Comparison of ENCODE assay signal across 21 mouse cellular contexts in the genomic region with DNA sequence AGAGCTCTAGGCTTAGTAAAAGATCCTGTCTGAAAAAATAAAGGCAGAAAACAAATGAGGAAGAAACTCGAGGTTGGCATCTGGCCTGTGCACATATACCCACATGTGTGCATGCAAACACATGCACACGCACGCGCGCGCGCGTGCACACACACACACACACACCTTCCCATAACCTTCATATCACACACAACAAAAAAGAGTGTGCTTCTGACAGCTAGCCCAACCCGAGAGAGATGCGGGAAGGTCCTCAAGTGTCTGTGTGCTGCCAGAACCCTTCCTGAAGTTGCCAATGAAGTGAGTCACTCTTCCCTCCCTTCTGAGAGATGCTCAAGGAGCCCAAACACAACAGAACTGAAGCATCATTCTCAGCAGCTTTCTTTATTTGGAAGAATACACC. TPM values are rescaled to one million over a fixed set of nuclear protein-coding genes. Genes with fewer than 3 reads are reported as not detected.
DNase-seq lines count a peak whose midpoint lies in the region; ATAC-seq lines count a peak whose summit lies in the region.
"Had no signal": no experiment of that assay in that cellular context is flagged by ENCODE, and none has a peak within 500 bp of the region (broad histone marks: within the 10 kb centered on the region; RNA-seq: fewer than 3 reads in every experiment).

No protein-coding gene starts in this region.

- H3K27me3 ChIP-seq in heart, embryonic 12.5 days (replicated peaks) = no peaks in the 10 kb centered on the region
- H3K27me3 ChIP-seq: embryonic facial prominence, embryonic 12.5 days; forebrain, embryonic 13.5 days; forebrain, embryonic 15.5 days had no signal

- peak; percentile 86 for DNase-seq in heart, adult 11 months
- DNase-seq in 3134 (ENCODE audit: extremely low read depth, insufficient read length, low spot score) (peak; percentile 51), 3T3-L1 (ENCODE audit: low read depth, low spot score) (peak; percentile 25)
- DNase-seq in skeletal muscle tissue, adult 2 months (ENCODE audit: low read depth, low spot score) = peak; percentile 15
- no peak for DNase-seq in thymus, postnatal 36 days
- DNase-seq in right cerebral cortex, postnatal 4 days = no peak
- DNase-seq: adrenal gland, adult 2 months; adrenal gland, postnatal 10 days; adrenal gland, postnatal 25 days; cerebellum, adult 11-12 months; cerebellum, adult 2 months; cerebellum, adult 9-10 months; cerebellum, postnatal 10 days; cerebellum, postnatal 25 days; forebrain, postnatal 0 days had no signal

- H3K27ac ChIP-seq in heart, embryonic 12.5 days (ENCODE audit: poor library complexity, severe bottlenecking) = no peak overlapping the region
- H3K27ac ChIP-seq: embryonic facial prominence, embryonic 10.5 days; embryonic facial prominence, embryonic 12.5 days; forebrain, embryonic 13.5 days; forebrain, embryonic 15.5 days had no signal

- H3K9ac ChIP-seq in heart, embryonic 12.5 days = no peak overlapping the region
- H3K9ac ChIP-seq: embryonic facial prominence, embryonic 12.5 days; forebrain, embryonic 13.5 days; forebrain, embryonic 15.5 days; forebrain, postnatal 0 days had no signal

- H3K36me3 ChIP-seq in heart, embryonic 12.5 days = no peaks in the 10 kb centered on the region
- H3K36me3 ChIP-seq: embryonic facial prominence, embryonic 10.5 days; embryonic facial prominence, embryonic 12.5 days; forebrain, embryonic 15.5 days had no signal

- no peak overlapping the region for H3K4me2 ChIP-seq in heart, embryonic 12.5 days
- H3K4me2 ChIP-seq: embryonic facial prominence, embryonic 12.5 days; forebrain, embryonic 13.5 days; forebrain, embryonic 15.5 days had no signal

- no peak overlapping the region for H3K4me3 ChIP-seq in heart, embryonic 12.5 days
- H3K4me3 ChIP-seq: embryonic facial prominence, embryonic 10.5 days; embryonic facial prominence, embryonic 12.5 days; forebrain, embryonic 13.5 days; forebrain, embryonic 15.5 days had no signal

- no peak for ATAC-seq in heart, embryonic 12.5 days (ENCODE audit: insufficient number of reproducible peaks, low FRiP score)
- ATAC-seq: forebrain, embryonic 13.5 days; forebrain, embryonic 15.5 days; forebrain, postnatal 0 days had no signal

- WGBS in heart, embryonic 12.5 days = 93% methylated on average over 10 of the region's 10 CpGs

- H3K4me1 ChIP-seq in heart, embryonic 12.5 days (replicated peaks) = no peaks in the 10 kb centered on the region
- H3K4me1 ChIP-seq: embryonic facial prominence, embryonic 10.5 days; embryonic facial prominence, embryonic 12.5 days; forebrain, embryonic 15.5 days had no signal

- H3K9me3 ChIP-seq in heart, embryonic 12.5 days (replicated peaks) = 0 out of 2 replicates have a peak, but pooled peaks cover 3% of the 10 kb centered on the region
- H3K9me3 ChIP-seq: embryonic facial prominence, embryonic 10.5 days; embryonic facial prominence, embryonic 12.5 days; forebrain, embryonic 13.5 days; forebrain, embryonic 15.5 days had no signal

RNA-seq across cellular contexts. Expression of a gene that starts 12.6 kb away (rescaled TPM):
- 0.59 and 1.8 TPM in 2 replicates for polyA plus RNA-seq in heart, embryonic 12.5 days (2016; fragmentation: Nextera tagmentation; extraction: Ambion mirVana)
- polyA plus RNA-seq: C2C12 had no signal

Comparison
In these comparisons a context has a peak if more than half of its experiments do, and no peak if none do; other contexts are left out.
1. DNase-seq: peak in heart, adult 11 months (single experiment), 3134 (single experiment), 3T3-L1 (single experiment) and skeletal muscle tissue, adult 2 months (single experiment); none in thymus, postnatal 36 days (0 of 2) and right cerebral cortex, postnatal 4 days (single experiment).